Mouse (Mus musculus) olfactory bulb, adult 2 months (tissue): Measurements from ENCODE around the gene Gm11034. TPM values are rescaled to one million over a fixed set of nuclear protein-coding genes. Genes with fewer than 3 reads are reported as not detected.

Experiments used
- H3K27ac ChIP-seq: fragments of 200-500 bp; 2 replicates; pipeline ENCODE4 v1.5.1; 2012; ENCODE audit warnings: low read depth, low read length; ENCODE audit not compliant: insufficient read depth
- H3K4me1 ChIP-seq: fragments of 200-500 bp; 2 replicates; pipeline ENCODE4 v1.6.1; 2012; ENCODE audit warnings: low read length; ENCODE audit not compliant: control insufficient read depth, insufficient read depth
- H3K4me3 ChIP-seq: fragments of 200-500 bp; 2 replicates; pipeline ENCODE4 v1.5.1; 2012; ENCODE audit warnings: mild to moderate bottlenecking, low read depth, low read length, moderate library complexity; ENCODE audit not compliant: insufficient read depth
- CTCF ChIP-seq: fragments of 200-500 bp; IDR thresholded peaks from 2 replicates; pipeline ENCODE4 v1.5.1; 2012; ENCODE audit warnings: low read depth, mild to moderate bottlenecking, low read length, moderate library complexity; ENCODE audit not compliant: insufficient read depth
- POLR2A ChIP-seq: fragments of 200-500 bp; IDR thresholded peaks from 2 replicates; pipeline ENCODE4 v1.6.1; 2012; ENCODE audit warnings: mild to moderate bottlenecking, low read depth, low read length, moderate library complexity; ENCODE audit not compliant: insufficient read depth
- WGBS: fragments of 180-500 bp; shearing (Covaris S2); methylation state at CpG from one replicate; pipeline ENCODE4 v1.1.7; 2018; 5-methylcytosine and 5-hydroxymethylcytosine counted together
- polyA plus RNA-seq: library from polyadenylated mRNA; stranded (reverse); fragments of >200 nt; gene quantifications from 2 replicates; pipeline ENCODE4 v1.2.4, GENCODE M21; 2012; ENCODE audit warnings: low replicate concordance; ENCODE audit not compliant: missing spikeins, insufficient read depth, insufficient read length

The Gm11034 gene
- polyA plus RNA-seq, 1 experiment: not detected

GRCm38 (mm10) chr8:72218781-72219540 lies 5.5 kb upstream of the Gm11034 start:
- H3K4me1 ChIP-seq: peaks cover 7% of the 10 kb centered on the region; the same call in 1 of the 2 replicates
- no peak overlapping the region; the same call in 1 of the 2 replicates for H3K4me3 ChIP-seq
- no peak overlapping the region for H3K27ac ChIP-seq
- 70% methylated on average over 10 of the region's 10 CpGs for WGBS
- TF ChIP-seq POLR2A (no peak), CTCF (no peak)

GRCm38 (mm10) chr8:72215871-72216270 lies 2.4 kb upstream of the Gm11034 start:
- Histone ChIP-seq H3K4me3 (no peak overlapping the region), H3K27ac (no peak overlapping the region), H3K4me1 (peaks cover under 1% of the 10 kb centered on the region; the same call in 1 of the 2 replicates)
- TF ChIP-seq POLR2A (no peak), CTCF (no peak)
- 43% methylated on average over 1 of the region's 1 CpGs for WGBS

- H3K4me1 ChIP-seq: no peaks in the 10 kb centered on the region
- TF ChIP-seq CTCF (no peak), POLR2A (no peak)
Observed at GRCm38 (mm10) chr8:72215060-72215459, 1.6 kb upstream of the Gm11034 start.

GRCm38 (mm10) chr8:72212751-72213150 lies 685 bp downstream of the Gm11034 start, which contains the start of gene Cib3:
Gene Cib3, minus strand, starts transcription at chr8:72212837.
- 46% methylated on average over 4 of the region's 4 CpGs for WGBS

More at GRCm38 (mm10) chr8:72215060-72215459, 1.6 kb upstream of the Gm11034 start:
- WGBS: 29% methylated on average over 2 of the region's 2 CpGs
- no peak overlapping the region for H3K4me3 ChIP-seq
- no peak overlapping the region for H3K27ac ChIP-seq

GRCm38 (mm10) chr8:72211846-72212245 lies 1.6 kb downstream of the Gm11034 start:
- H3K27ac ChIP-seq: no peak overlapping the region
- H3K4me1 ChIP-seq: no peaks in the 10 kb centered on the region
- 90% methylated on average over 1 of the region's 1 CpGs for WGBS
- TF ChIP-seq CTCF (no peak), POLR2A (no peak)
- H3K4me3 ChIP-seq: no peak overlapping the region

More at GRCm38 (mm10) chr8:72212751-72213150, 685 bp downstream of the Gm11034 start, which contains the start of gene Cib3:
- Histone ChIP-seq H3K4me1 (no peaks in the 10 kb centered on the region), H3K4me3 (no peak within 1 kb of the TSS), H3K27ac (no peak within 1 kb of the TSS)
- TF ChIP-seq CTCF (no peak), POLR2A (no peak)

- no peaks in the 10 kb centered on the region for H3K4me1 ChIP-seq
- H3K27ac ChIP-seq: no peak overlapping the region
- 59% methylated on average over 2 of the region's 2 CpGs for WGBS
- no peak for TF ChIP-seq POLR2A
- TF ChIP-seq CTCF: no peak
- no peak overlapping the region for H3K4me3 ChIP-seq
Observed at GRCm38 (mm10) chr8:72210710-72211109, 2.7 kb downstream of the Gm11034 start.

GRCm38 (mm10) chr8:72210222-72210621 lies 3.2 kb downstream of the Gm11034 start:
- TF ChIP-seq POLR2A (no peak), CTCF (no peak)
- 71% methylated on average over 4 of the region's 4 CpGs for WGBS
- H3K4me1 ChIP-seq: no peaks in the 10 kb centered on the region
- no peak overlapping the region for H3K4me3 ChIP-seq
- no peak overlapping the region for H3K27ac ChIP-seq

- Histone ChIP-seq H3K4me1 (no peaks in the 10 kb centered on the region), H3K27ac (no peak overlapping the region), H3K4me3 (no peak overlapping the region)
- WGBS: 76% methylated on average over 1 of the region's 1 CpGs
- TF ChIP-seq CTCF (no peak), POLR2A (no peak)
Observed at GRCm38 (mm10) chr8:72208582-72208981, 4.9 kb downstream of the Gm11034 start.

- Histone ChIP-seq H3K4me3 (no peak overlapping the region), H3K27ac (no peak overlapping the region), H3K4me1 (no peaks in the 10 kb centered on the region)
- no peak for TF ChIP-seq POLR2A
- TF ChIP-seq CTCF: no peak
- WGBS: 68% methylated on average over 8 of the region's 8 CpGs
Observed at GRCm38 (mm10) chr8:72197997-72198396, 15.4 kb downstream of the Gm11034 start.
